Mouse (Mus musculus): Measurements from ENCODE around the gene Tm9sf2. TPM values are rescaled to one million over a fixed set of nuclear protein-coding genes. Genes with fewer than 3 reads are reported as not detected.

The Tm9sf2 gene
- polyA plus RNA-seq, 1 experiment from 2014 or later: 120 TPM

- Histone ChIP-seq H3K4me3 (no peak overlapping the region), H3K9me3 (no peaks in the 10 kb centered on the region), H3K4me1 (peaks cover 3% of the 10 kb centered on the region), H3K36me3 (replicated peaks) (no peaks in the 10 kb centered on the region), H3K27ac (replicated peaks) (no peak overlapping the region), H3K27me3 (replicated peaks; ENCODE audit: low read depth, poor library complexity, severe bottlenecking) (no peaks in the 10 kb centered on the region)
- DNase-seq (ENCODE audit: low spot score): no peak
- 82% methylated on average over 5 of the region's 5 CpGs for WGBS
Observed at GRCm38 (mm10) chr14:122189901-122190300, 83.1 kb downstream of the Tm9sf2 start.

GRCm38 (mm10) chr14:122190527-122190926, 83.7 kb downstream of the Tm9sf2 start:
- Histone ChIP-seq H3K9me3 (no peaks in the 10 kb centered on the region), H3K36me3 (replicated peaks) (no peaks in the 10 kb centered on the region), H3K27me3 (replicated peaks; ENCODE audit: low read depth, poor library complexity, severe bottlenecking) (no peaks in the 10 kb centered on the region), H3K4me1 (peaks cover 3% of the 10 kb centered on the region), H3K27ac (replicated peaks) (no peak overlapping the region), H3K4me3 (no peak overlapping the region)
- no peak for DNase-seq (ENCODE audit: low spot score)
- WGBS: 25% methylated on average over 2 of the region's 2 CpGs

- H3K27ac ChIP-seq (replicated peaks): no peak overlapping the region
- H3K4me1 ChIP-seq: peaks cover 3% of the 10 kb centered on the region
- DNase-seq (ENCODE audit: low spot score): peak; percentile 74
- no peak overlapping the region for H3K4me3 ChIP-seq
- no peaks in the 10 kb centered on the region for H3K36me3 ChIP-seq (replicated peaks)
- WGBS: 16% methylated on average over 7 of the region's 7 CpGs
- H3K27me3 ChIP-seq (replicated peaks; ENCODE audit: low read depth, poor library complexity, severe bottlenecking): no peaks in the 10 kb centered on the region
- no peaks in the 10 kb centered on the region for H3K9me3 ChIP-seq
Observed at GRCm38 (mm10) chr14:122190941-122191510, 84.2 kb downstream of the Tm9sf2 start.

GRCm38 (mm10) chr14:122194630-122195029, 87.8 kb downstream of the Tm9sf2 start:
- WGBS: 95% methylated on average over 8 of the region's 8 CpGs
- DNase-seq (ENCODE audit: low spot score): no peak
- no peak overlapping the region for H3K27ac ChIP-seq (replicated peaks)
- peaks cover 6% of the 10 kb centered on the region; the same call in 1 of the 2 replicates for H3K9me3 ChIP-seq
- peaks cover 3% of the 10 kb centered on the region; the same call in 1 of the 2 replicates for H3K36me3 ChIP-seq (replicated peaks)
- H3K27me3 ChIP-seq (replicated peaks; ENCODE audit: low read depth, poor library complexity, severe bottlenecking): no peaks in the 10 kb centered on the region
- peaks cover 6% of the 10 kb centered on the region for H3K4me1 ChIP-seq
- no peak overlapping the region for H3K4me3 ChIP-seq

DNA sequence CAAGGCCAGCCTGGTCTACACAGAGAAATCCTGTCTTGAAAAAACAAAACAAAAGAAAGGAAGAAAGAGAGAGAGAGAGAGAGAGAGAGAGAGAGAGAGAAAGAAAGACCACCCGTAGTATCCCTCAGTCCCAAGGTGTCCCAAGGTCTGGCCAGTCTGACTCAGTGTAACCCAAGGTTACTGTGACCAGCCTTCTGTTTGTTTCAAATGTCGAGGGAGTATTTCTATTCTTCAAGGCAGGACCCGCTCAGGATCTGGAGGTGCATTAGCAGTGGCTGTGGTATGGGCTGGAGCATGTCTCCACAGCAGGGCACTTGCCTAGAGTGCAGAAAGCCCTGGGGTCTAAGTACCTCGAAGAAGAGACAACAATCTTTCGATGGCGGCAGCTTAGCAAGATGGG, 90.0 kb downstream of the Tm9sf2 start:
- Histone ChIP-seq H3K36me3 (replicated peaks) (peaks cover 3% of the 10 kb centered on the region; the same call in 1 of the 2 replicates), H3K4me3 (no peak overlapping the region), H3K27me3 (replicated peaks; ENCODE audit: low read depth, poor library complexity, severe bottlenecking) (no peaks in the 10 kb centered on the region), H3K9me3 (peaks cover 6% of the 10 kb centered on the region; the same call in 1 of the 2 replicates), H3K4me1 (peaks cover 17% of the 10 kb centered on the region), H3K27ac (replicated peaks) (no peak overlapping the region)
- WGBS: 87% methylated on average over 6 of the region's 6 CpGs
- no peak for DNase-seq (ENCODE audit: low spot score)

DNA sequence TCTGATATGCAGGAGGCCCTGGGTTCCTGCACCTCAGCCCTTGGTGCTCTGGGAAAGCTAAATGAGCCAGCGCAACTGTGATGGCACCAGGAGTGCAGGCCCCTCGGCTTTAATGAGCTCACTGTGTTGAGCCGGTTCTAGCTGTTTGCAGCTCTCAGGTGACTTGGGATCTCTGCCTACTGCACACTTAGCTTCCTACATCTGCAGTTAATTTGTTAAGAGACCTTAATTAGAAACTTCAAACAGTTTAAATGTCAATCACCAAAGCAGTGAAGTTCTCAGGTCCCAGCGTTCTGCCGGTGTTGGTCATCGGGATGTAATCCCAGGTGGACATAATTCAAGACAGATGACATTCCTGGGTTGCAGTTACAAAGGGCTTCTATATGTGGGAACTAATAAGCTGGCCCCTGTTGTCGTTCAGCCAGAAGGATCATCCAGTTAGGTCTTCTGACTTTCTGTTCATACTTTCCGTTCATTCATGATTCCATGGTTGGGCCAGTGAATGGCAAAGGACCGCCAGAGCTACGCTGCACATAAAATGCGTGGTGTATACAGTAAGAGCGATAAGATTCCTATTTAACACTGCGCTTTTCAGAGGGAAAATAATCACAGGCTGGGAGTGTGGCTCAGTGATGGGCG, 93.5 kb downstream of the Tm9sf2 start:
- Histone ChIP-seq H3K4me3 (no peak overlapping the region), H3K36me3 (replicated peaks) (peaks cover 3% of the 10 kb centered on the region; the same call in 1 of the 2 replicates), H3K27me3 (replicated peaks; ENCODE audit: low read depth, poor library complexity, severe bottlenecking) (peaks cover 7% of the 10 kb centered on the region), H3K4me1 (peaks cover 19% of the 10 kb centered on the region), H3K9me3 (peaks cover 6% of the 10 kb centered on the region; the same call in 1 of the 2 replicates), H3K27ac (replicated peaks) (peak overlapping the region; percentile 66)
- DNase-seq (ENCODE audit: low spot score): peak; percentile 69
- 38% methylated on average over 14 of the region's 14 CpGs for WGBS

DNA sequence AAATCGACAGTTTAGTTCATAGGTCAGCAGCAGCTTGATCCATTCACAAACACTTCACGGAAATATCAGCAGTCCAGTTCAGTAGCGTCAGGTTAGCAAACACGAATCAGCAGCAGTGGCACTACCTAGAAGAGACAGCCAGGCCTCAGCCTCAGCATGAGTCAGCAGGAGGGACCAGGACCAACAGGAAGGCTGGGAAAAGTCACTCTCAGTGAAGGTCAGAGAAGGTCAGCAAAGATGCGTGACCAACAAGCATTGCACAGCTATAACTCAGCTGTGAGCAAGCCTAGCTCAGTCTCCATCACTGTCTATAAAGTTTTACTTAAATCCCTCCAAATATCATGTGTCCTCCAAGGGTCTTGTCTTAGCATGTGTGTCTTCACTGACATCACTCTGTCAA, 102.3 kb downstream of the Tm9sf2 start:
- 84% methylated on average over 5 of the region's 5 CpGs for WGBS
- no peaks in the 10 kb centered on the region for H3K9me3 ChIP-seq
- no peaks in the 10 kb centered on the region for H3K36me3 ChIP-seq (replicated peaks)
- DNase-seq (ENCODE audit: low spot score): no peak
- H3K27me3 ChIP-seq (replicated peaks; ENCODE audit: low read depth, poor library complexity, severe bottlenecking): no peaks in the 10 kb centered on the region
- H3K4me1 ChIP-seq: no peaks in the 10 kb centered on the region
- H3K27ac ChIP-seq (replicated peaks): no peak overlapping the region
- no peak overlapping the region for H3K4me3 ChIP-seq

Other genes starting within 250 kb of the Tm9sf2 start
- gene Ubac2, start 228.4 kb upstream of the Tm9sf2 start, polyA plus RNA-seq (2016; fragmentation: Nextera tagmentation; extraction: Ambion mirVana): 70.5 and 73.4 TPM in 2 replicates
- 0.22 TPM in 1 of 2 replicates, not detected in the other for gene Gpr18, start 191.3 kb upstream of the Tm9sf2 start, polyA plus RNA-seq (2016; fragmentation: Nextera tagmentation; extraction: Ambion mirVana)
- gene Gpr183, start 141.8 kb upstream of the Tm9sf2 start, polyA plus RNA-seq (2016; fragmentation: Nextera tagmentation; extraction: Ambion mirVana): 2.4 and 2.9 TPM in 2 replicates
- gene Timm8a2, start 72.4 kb upstream of the Tm9sf2 start, polyA plus RNA-seq (2016; fragmentation: Nextera tagmentation; extraction: Ambion mirVana): not detected in 2 replicates
- gene Clybl, start 74.7 kb downstream of the Tm9sf2 start, polyA plus RNA-seq (2016; fragmentation: Nextera tagmentation; extraction: Ambion mirVana): 21.8 and 23.1 TPM in 2 replicates